Mouse (Mus musculus) T-helper 17 cell (primary cell): Measurements from ENCODE around the gene Omt2b.

Experiments
- in situ Hi-C, 2 experiments: fragments of 300-600 bp; cut with MboI, MseI; formaldehyde crosslinking; loops; 1 replicate in 1 of 2; 2 replicates in 1 of 2; pipeline ENCODE4 v1.15.1; 2025; ENCODE audit warnings: high pct_unique_total_duplicates in 2 of 2

Gene Omt2b

DNA sequence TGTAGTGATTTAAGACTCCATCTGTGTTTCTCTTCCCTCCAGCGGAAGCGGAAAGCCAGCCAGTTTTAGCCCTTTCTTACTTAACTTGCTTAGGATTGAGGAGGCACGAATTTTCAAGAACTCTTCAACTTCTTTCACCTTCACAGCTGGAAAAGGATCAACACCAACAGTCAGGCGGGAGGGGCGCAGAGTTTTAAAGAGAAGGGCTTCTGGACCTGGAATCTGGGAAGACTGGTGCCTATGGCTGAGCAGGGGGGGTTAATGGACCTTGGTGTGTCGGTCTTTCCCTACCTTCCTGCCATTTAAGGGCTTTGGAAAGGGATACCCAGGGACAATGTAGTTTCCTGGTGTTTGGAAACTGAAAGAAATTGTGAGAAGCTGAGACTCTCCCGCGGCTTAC, 50.2 kb downstream of the Omt2b start:
- in situ Hi-C loops: no loop called here

GRCm38 (mm10) chr9:78378113-78378785, 50.9 kb downstream of the Omt2b start, which contains the start of gene Ooep:
Gene Ooep (minus strand): TSS chr9:78378725.
- in situ Hi-C loops: no loop called here
